Mouse (Mus musculus) left cerebral cortex, adult 6 months (tissue): ENCODE data around the gene 4930449I24Rik. TPM values are rescaled to one million over a fixed set of nuclear protein-coding genes. Genes with fewer than 3 reads are reported as not detected.

Experiments
- long read RNA-seq, 2 experiments: library from polyadenylated mRNA; unstranded; transcript quantifications; one replicate each; pipeline ENCODE4 v2.0.0; 2019 to 2020
- polyA plus RNA-seq: library from polyadenylated mRNA; unstranded; fragments of <200 nt; fragmentation: Nextera tagmentation; gene quantifications from 2 replicates; pipeline ENCODE4 v1.2.3, GENCODE M21; 2021

Gene 4930449I24Rik
- not detected in 2 replicates for polyA plus RNA-seq
- long read RNA-seq, experiment 1 = 0 reads
- long read RNA-seq, experiment 2 = 0 reads

GRCm38 (mm10) chr5:146502099-146502498, at the start of gene 4930449I24Rik:
4930449I24Rik (plus strand) TSS chr5:146502399.

GRCm38 (mm10) chr5:146481665-146482064, 20.5 kb upstream of the 4930449I24Rik start, which contains the start of gene Gm6408:
Gm6408 (plus strand) TSS chr5:146481965.

GRCm38 (mm10) chr5:146491063-146491462, 11.1 kb upstream of the 4930449I24Rik start, which contains the start of gene Gm6370:
Gm6370 (plus strand) TSS chr5:146491363.

GRCm38 (mm10) chr5:146513823-146514222, 11.6 kb downstream of the 4930449I24Rik start, which contains the start of gene Gm3402:
Gm3402 (plus strand) TSS chr5:146514123.

GRCm38 (mm10) chr5:146525501-146525900, 23.3 kb downstream of the 4930449I24Rik start, which contains the start of gene Gm3404:
Gm3404 (plus strand) TSS chr5:146525801.

GRCm38 (mm10) chr5:146537347-146537746, 35.1 kb downstream of the 4930449I24Rik start, which contains the start of gene Gm3409:
Gm3409 (plus strand) TSS chr5:146537647.

Other genes with a start within 250 kb of the 4930449I24Rik start
- 23.4 and 47.8 TPM in 2 replicates for gene Wasf3, start 117.4 kb upstream of the 4930449I24Rik start, polyA plus RNA-seq
- gene Gm6408, start 20.4 kb upstream of the 4930449I24Rik start, polyA plus RNA-seq = not detected in 2 replicates
- not detected in 2 replicates for gene Gm6370, start 11.0 kb upstream of the 4930449I24Rik start, polyA plus RNA-seq
- not detected in 2 replicates for gene Gm3402, start 11.7 kb downstream of the 4930449I24Rik start, polyA plus RNA-seq
- gene Gm3404, start 23.4 kb downstream of the 4930449I24Rik start, polyA plus RNA-seq = not detected in 2 replicates
- not detected in 2 replicates for gene Gm3409, start 35.2 kb downstream of the 4930449I24Rik start, polyA plus RNA-seq
- gene Gm3415, start 53.7 kb downstream of the 4930449I24Rik start, polyA plus RNA-seq = not detected in 2 replicates
- 32.6 and 35.0 TPM in 2 replicates for gene Gpr12, start 82.8 kb downstream of the 4930449I24Rik start, polyA plus RNA-seq